ENCODE assay signal across 14 mouse cellular contexts in genomic region chr9:37517467-37517866, GRCm38 (mm10). TPM values are rescaled to one million over a fixed set of nuclear protein-coding genes. Genes with fewer than 3 reads are reported as not detected.
DNase-seq lines count a peak whose midpoint lies in the region; ATAC-seq and TF ChIP-seq lines count a peak whose summit lies in the region.
"Had no signal": no experiment of that assay in that cellular context is flagged by ENCODE, and none has a peak within 500 bp of the region (broad histone marks: within the 10 kb centered on the region; RNA-seq: fewer than 3 reads in every experiment).

No protein-coding gene starts in this region.

- WGBS in cerebellum, adult 2 months: 35% methylated on average over 1 of the region's 1 CpGs

- no peak for TF ChIP-seq POLR2A in cerebellum, adult 2 months (IDR thresholded peaks at IDR 0.05; ENCODE audit: borderline replicate concordance, insufficient read depth, low read length)

- peak; percentile 97 for ATAC-seq in megakaryocyte, adult 5-6 weeks (ENCODE audit: poor library complexity, severe bottlenecking)
- ATAC-seq in CD4-positive, CD25-positive, alpha-beta regulatory T cell, adult 4 months: no peak

- H3K27me3 ChIP-seq in cerebellum, adult 2 months (ENCODE audit: control insufficient read depth, insufficient read depth, low read length): no peaks in the 10 kb centered on the region
- H3K27me3 ChIP-seq: lung, embryonic 15.5 days had no signal

- H3K4me1 ChIP-seq in cerebellum, adult 2 months (ENCODE audit: control insufficient read depth, insufficient read depth, low read length): peaks cover 23% of the 10 kb centered on the region; the same call in 1 of the 2 replicates
- H3K4me1 ChIP-seq: limb, embryonic 10.5 days had no signal

- TF ChIP-seq CTCF in cerebellum, adult 2 months (IDR thresholded peaks at IDR 0.05; ENCODE audit: borderline replicate concordance, insufficient read depth, low read depth, low read length): no peak

- peak; percentile 95 for DNase-seq in 416B (ENCODE audit: low read depth)
- DNase-seq in MEL-GATA-1-ER (ENCODE audit: extremely low read depth, low read depth): peak; percentile 84
- DNase-seq in fibroblast of lung, adult 2 months (ENCODE audit: low read depth): peak; percentile 7
- no peak for DNase-seq in cerebellum, adult 2 months
- no peak for DNase-seq in frontal cortex, adult 2 months (ENCODE audit: extremely low spot score in 1 of 2, low spot score in 1 of 2)
- DNase-seq: adrenal gland, postnatal 36 days; cerebellum, adult 18-20 months; kidney, postnatal 10 days; thymus, adult 18-20 months had no signal

- H3K4me3 ChIP-seq in cerebellum, adult 2 months (replicated peaks; ENCODE audit: insufficient read depth, low read depth, low read length): no peak overlapping the region
- H3K4me3 ChIP-seq: limb, embryonic 10.5 days; lung, embryonic 15.5 days had no signal

- no peak overlapping the region for H3K27ac ChIP-seq in cerebellum, adult 2 months (ENCODE audit: insufficient read depth, low read length)
- H3K27ac ChIP-seq: limb, embryonic 10.5 days; lung, embryonic 15.5 days had no signal

RNA-seq across cellular contexts. Expression of gene Esam, which starts 10.4 kb away (rescaled TPM):
- 0.27 and 0.36 TPM in 2 replicates for total RNA-seq in megakaryocyte, adult 5-6 weeks (2015)
- not detected in 2 replicates for total RNA-seq in megakaryocyte, adult 5-6 weeks (2017)
- polyA plus RNA-seq in cerebellum, adult 2 months (2012; rRNA removed): 28.2 and 28.8 TPM in 2 replicates
- polyA plus RNA-seq in frontal cortex, adult 2 months (2012; rRNA removed): 28.9 and 31.3 TPM in 2 replicates
- polyA plus RNA-seq in CD4-positive, CD25-positive, alpha-beta regulatory T cell, adult 4 months (2017; shearing (Covaris generic)): not detected

RNA-seq across cellular contexts. Expression of gene Vsig2, which starts 21.6 kb away (rescaled TPM):
- total RNA-seq in megakaryocyte, adult 5-6 weeks (2015): not detected in 2 replicates
- not detected in 2 replicates for total RNA-seq in megakaryocyte, adult 5-6 weeks (2017)
- polyA plus RNA-seq in cerebellum, adult 2 months (2012; rRNA removed): 3.4 and 4.8 TPM in 2 replicates
- polyA plus RNA-seq in frontal cortex, adult 2 months (2012; rRNA removed): 6.0 and 6.4 TPM in 2 replicates
- polyA plus RNA-seq in CD4-positive, CD25-positive, alpha-beta regulatory T cell, adult 4 months (2017; shearing (Covaris generic)): not detected
- polyA plus RNA-seq: midbrain, embryonic 11.5 days had no signal

RNA-seq across cellular contexts. Expression of gene Msantd2, which starts 28.3 kb away (rescaled TPM):
- total RNA-seq in megakaryocyte, adult 5-6 weeks (2015): 15.1 and 18.4 TPM in 2 replicates
- total RNA-seq in megakaryocyte, adult 5-6 weeks (2017): 24.4 and 26.4 TPM in 2 replicates
- 40.6 and 40.7 TPM in 2 replicates for polyA plus RNA-seq in cerebellum, adult 2 months (2012; rRNA removed)
- polyA plus RNA-seq in frontal cortex, adult 2 months (2012; rRNA removed): 33.9 and 35.2 TPM in 2 replicates
- 10 to 100 TPM in 1 of 2 experiments, 1 to 10 TPM in 1; 8.3 to 13.7 TPM for polyA plus RNA-seq in CD4-positive, CD25-positive, alpha-beta regulatory T cell, adult 4 months (2017; shearing (Covaris generic))

RNA-seq across cellular contexts. Expression of gene Nrgn, which starts 35.2 kb away (rescaled TPM):
- total RNA-seq in megakaryocyte, adult 5-6 weeks (2015): 0.25 and 1.4 TPM in 2 replicates
- not detected in 2 replicates for total RNA-seq in megakaryocyte, adult 5-6 weeks (2017)
- polyA plus RNA-seq in cerebellum, adult 2 months (2012; rRNA removed): 46.6 and 66.0 TPM in 2 replicates
- 1,218 and 1,912 TPM in 2 replicates for polyA plus RNA-seq in frontal cortex, adult 2 months (2012; rRNA removed)
- polyA plus RNA-seq in CD4-positive, CD25-positive, alpha-beta regulatory T cell, adult 4 months (2017; shearing (Covaris generic)): under 1 TPM; 0.51 to 0.86 TPM

RNA-seq across cellular contexts. Expression of gene Siae, which starts 38.0 kb away (rescaled TPM):
- 10.2 and 10.9 TPM in 2 replicates for total RNA-seq in megakaryocyte, adult 5-6 weeks (2015)
- total RNA-seq in megakaryocyte, adult 5-6 weeks (2017): 9.1 and 9.8 TPM in 2 replicates
- polyA plus RNA-seq in cerebellum, adult 2 months (2012; rRNA removed): 15.8 and 15.9 TPM in 2 replicates
- 14.2 and 14.5 TPM in 2 replicates for polyA plus RNA-seq in frontal cortex, adult 2 months (2012; rRNA removed)
- polyA plus RNA-seq in CD4-positive, CD25-positive, alpha-beta regulatory T cell, adult 4 months (2017; shearing (Covaris generic)): 10 to 100 TPM; 17.2 to 17.7 TPM

Comparison
In these comparisons a context has a peak if more than half of its experiments do, and no peak if none do; other contexts are left out.
1. DNase-seq: peak in 416B (single experiment), MEL-GATA-1-ER (single experiment) and fibroblast of lung, adult 2 months (single experiment); none in cerebellum, adult 2 months (0 of 2) and frontal cortex, adult 2 months (0 of 2).
2. RNA of gene Esam, which starts 10.4 kb away (polyA plus RNA-seq): 28.9 to 31.3 TPM in frontal cortex, adult 2 months and 28.2 to 28.8 TPM in cerebellum, adult 2 months; not detected in CD4-positive, CD25-positive, alpha-beta regulatory T cell, adult 4 months; every median in the first group is over 10 times any median in the second.